Mouse (Mus musculus) spleen, adult 2 months (tissue): ENCODE measurements around the gene Fbxo42.

Experiments used
- CTCF ChIP-seq: fragments of 200-500 bp; IDR thresholded peaks from 2 replicates; pipeline ENCODE4 v1.5.1; 2011; ENCODE audit warnings: mild to moderate bottlenecking, inconsistent platforms; ENCODE audit not compliant: insufficient read depth, insufficient read length, insufficient replicate concordance; ENCODE audit errors: extremely low read depth
- POLR2A ChIP-seq: fragments of 200-500 bp; IDR thresholded peaks from 2 replicates; pipeline ENCODE4 v1.6.1; 2011; ENCODE audit warnings: low read depth, low read length, inconsistent platforms

- no peak for TF ChIP-seq CTCF
- no peak for TF ChIP-seq POLR2A
Measured at GRCm38 (mm10) chr4:141180831-141181230, 33.1 kb downstream of the Fbxo42 start.
